Mouse (Mus musculus) G1E (cell line): ENCODE results near the gene Pik3r2. TPM values are rescaled to one million over a fixed set of nuclear protein-coding genes. Genes with fewer than 3 reads are reported as not detected.
A peak's percentile ranks its signal among the peaks of the same experiment; 100 is the strongest.

ENCODE experiments used
- ATAC-seq: 2 replicates; pipeline ENCODE4 v1.8.0; 2016; ENCODE audit warnings: mild to moderate bottlenecking; ENCODE audit not compliant: insufficient number of reproducible peaks, poor library complexity, low FRiP score, severe bottlenecking; ENCODE audit errors: extremely low read depth
- DNase-seq: peaks from one replicate; pipeline ENCODE4 v3.0.0; 2012; ENCODE audit warnings: low spot score
- H3K27me3 ChIP-seq: 2 replicates; pipeline ENCODE4 v1.6.1; 2012; ENCODE audit warnings: mild to moderate bottlenecking, low read length, inconsistent platforms; ENCODE audit not compliant: insufficient read depth
- H3K36me3 ChIP-seq: replicated peaks from 2 replicates; pipeline ENCODE3; 2012; ENCODE audit warnings: mild to moderate bottlenecking, inconsistent platforms
- H3K4me1 ChIP-seq: 2 replicates; pipeline ENCODE4 v1.6.1; 2012; ENCODE audit warnings: low read depth, low read length, inconsistent platforms, mixed read lengths; ENCODE audit not compliant: insufficient read depth
- H3K4me3 ChIP-seq: 2 replicates; pipeline ENCODE4 v1.5.1; 2012; ENCODE audit warnings: low read depth, mild to moderate bottlenecking, inconsistent platforms, low read length, moderate library complexity, mixed read lengths
- H3K9me3 ChIP-seq: replicated peaks from 2 replicates; pipeline ENCODE4 v1.6.1; 2012; ENCODE audit warnings: inconsistent platforms
- CTCF ChIP-seq: IDR thresholded peaks from 2 replicates; pipeline ENCODE4 v1.5.1; 2012; ENCODE audit warnings: low read depth, low read length, inconsistent platforms, mixed read lengths
- GATA1 ChIP-seq: IDR thresholded peaks from 2 replicates; pipeline ENCODE4 v1.6.1; 2012; ENCODE audit warnings: borderline replicate concordance, low read length, inconsistent platforms, mixed read lengths
- GATA2 ChIP-seq: IDR thresholded peaks from 2 replicates; pipeline ENCODE4 v1.6.1; 2012; ENCODE audit warnings: low read depth, low read length, inconsistent platforms, borderline replicate concordance
- POLR2AphosphoS5 ChIP-seq: IDR thresholded peaks from 2 replicates; pipeline ENCODE4 v1.6.1; 2012; ENCODE audit warnings: low read depth, low read length, inconsistent platforms; ENCODE audit not compliant: insufficient replicate concordance
- TAL1 ChIP-seq: conservative IDR thresholded peaks from 2 replicates; pipeline ENCODE4 v1.6.1; 2012; ENCODE audit warnings: low read depth, low read length, inconsistent platforms, mixed read lengths
- polyA plus RNA-seq: library from polyadenylated mRNA; stranded (reverse); fragments of >175 nt; gene quantifications from 2 replicates; pipeline ENCODE4 v1.2.3, GENCODE M21; 2012
- total RNA-seq, 2 experiments: library from RNA; stranded (forward) in 1 of 2; stranded (reverse) in 1 of 2; fragments of 200-1000 nt in 1 of 2; fragments of >200 nt in 1 of 2; fragmentation: Nextera tagmentation in 1 of 2; gene quantifications; 2 replicates each; pipeline ENCODE4 v1.2.3; 2014 to 2017

Pik3r2 gene
- total and polyA plus RNA-seq, 3 experiments: 7.1 to 55.0 (median 13.3) TPM

- Histone ChIP-seq H3K4me3 (no peak within 1 kb of the TSS), H3K4me1 (peaks cover 15% of the 10 kb centered on the region), H3K27me3 (peaks cover 52% of the 10 kb centered on the region), H3K9me3 (no peaks in the 10 kb centered on the region), H3K36me3 (no peaks in the 10 kb centered on the region)
- DNase-seq (no peak), ATAC-seq (no peak)
- TF ChIP-seq TAL1 (no peak), POLR2AphosphoS5 (no peak), GATA2 (no peak), CTCF (no peak), GATA1 (no peak)
Measured at GRCm38 (mm10) chr8:70723486-70724210, 52.9 kb downstream of the Pik3r2 start, which contains the start of gene Pde4c. TSS of gene Pde4c (plus strand) at chr8:70723720.

GRCm38 (mm10) chr8:70721601-70722000 lies 54.9 kb downstream of the Pik3r2 start:
- Histone ChIP-seq H3K4me3 (no peak overlapping the region), H3K27me3 (peaks cover 50% of the 10 kb centered on the region), H3K4me1 (peaks cover 23% of the 10 kb centered on the region), H3K9me3 (no peaks in the 10 kb centered on the region), H3K36me3 (no peaks in the 10 kb centered on the region)
- no peak for DNase-seq
- no peak for ATAC-seq
- TF ChIP-seq GATA2 (no peak), GATA1 (no peak), CTCF (no peak), POLR2AphosphoS5 (no peak), TAL1 (no peak)

- Histone ChIP-seq H3K27me3 (peaks cover 46% of the 10 kb centered on the region), H3K4me3 (no peak overlapping the region), H3K4me1 (peaks cover 23% of the 10 kb centered on the region), H3K9me3 (no peaks in the 10 kb centered on the region), H3K36me3 (no peaks in the 10 kb centered on the region)
- ATAC-seq (no peak), DNase-seq (peak; percentile 38)
- TF ChIP-seq TAL1 (no peak), CTCF (peak; percentile 54)
Measured at GRCm38 (mm10) chr8:70720739-70721138, 55.8 kb downstream of the Pik3r2 start.

GRCm38 (mm10) chr8:70719796-70720270 lies 56.7 kb downstream of the Pik3r2 start:
- DNase-seq (no peak), ATAC-seq (no peak)
- TF ChIP-seq GATA1 (no peak), CTCF (no peak), POLR2AphosphoS5 (no peak), TAL1 (no peak), GATA2 (no peak)
- Histone ChIP-seq H3K4me1 (peaks cover 23% of the 10 kb centered on the region), H3K36me3 (no peaks in the 10 kb centered on the region), H3K4me3 (no peak overlapping the region), H3K9me3 (no peaks in the 10 kb centered on the region), H3K27me3 (peaks cover 47% of the 10 kb centered on the region)

- H3K27me3 ChIP-seq: peaks cover 48% of the 10 kb centered on the region
- no peak; the same call in 1 of the 2 replicates for ATAC-seq
- peak; percentile 48 for DNase-seq
- TF ChIP-seq GATA2 (no peak), CTCF (peak; percentile 93), TAL1 (no peak)
- H3K4me1 ChIP-seq: peaks cover 18% of the 10 kb centered on the region
- peak within 1 kb of the TSS; percentile 59; the same call in 1 of the 2 replicates for H3K4me3 ChIP-seq
- no peaks in the 10 kb centered on the region for H3K9me3 ChIP-seq
- no peaks in the 10 kb centered on the region for H3K36me3 ChIP-seq
Measured at GRCm38 (mm10) chr8:70718297-70718696, 58.2 kb downstream of the Pik3r2 start, which contains the start of gene Gm3336. TSS of gene Gm3336 (plus strand) at chr8:70718543.

Other genes with a start within 250 kb of the Pik3r2 start
Only the 20 nearest of the 23 such genes appear.
- 22.9 and 24.4 TPM in 2 replicates for gene Isyna1, start 182.3 kb downstream of the Pik3r2 start, total RNA-seq (2014; fragmentation: Nextera tagmentation)
- 35.8 and 36.8 TPM in 2 replicates for gene Isyna1, start 182.3 kb downstream of the Pik3r2 start, total RNA-seq (2017)
- gene Isyna1, start 182.3 kb downstream of the Pik3r2 start, polyA plus RNA-seq: 141 and 157 TPM in 2 replicates
- 21.7 and 31.0 TPM in 2 replicates for gene Ssbp4, start 167.8 kb downstream of the Pik3r2 start, total RNA-seq (2014; fragmentation: Nextera tagmentation)
- 51.7 and 114 TPM in 2 replicates for gene Ssbp4, start 167.8 kb downstream of the Pik3r2 start, total RNA-seq (2017)
- gene Ssbp4, start 167.8 kb downstream of the Pik3r2 start, polyA plus RNA-seq: 606 and 1,025 TPM in 2 replicates
- 1.3 and 2.6 TPM in 2 replicates for gene Lrrc25, start 160.6 kb downstream of the Pik3r2 start, total RNA-seq (2014; fragmentation: Nextera tagmentation)
- gene Lrrc25, start 160.6 kb downstream of the Pik3r2 start, total RNA-seq (2017): 1.2 and 1.6 TPM in 2 replicates
- gene Lrrc25, start 160.6 kb downstream of the Pik3r2 start, polyA plus RNA-seq: 1.6 and 1.7 TPM in 2 replicates
- gene Gdf15, start 144.3 kb downstream of the Pik3r2 start, total RNA-seq (2014; fragmentation: Nextera tagmentation): not detected in 2 replicates
- not detected in 2 replicates for gene Gdf15, start 144.3 kb downstream of the Pik3r2 start, total RNA-seq (2017)
- gene Gdf15, start 144.3 kb downstream of the Pik3r2 start, polyA plus RNA-seq: 0.03 and 0.06 TPM in 2 replicates
- 16.6 and 23.1 TPM in 2 replicates for gene Pgpep1, start 116.3 kb downstream of the Pik3r2 start, total RNA-seq (2014; fragmentation: Nextera tagmentation)
- gene Pgpep1, start 116.3 kb downstream of the Pik3r2 start, total RNA-seq (2017): 9.4 and 9.5 TPM in 2 replicates
- gene Pgpep1, start 116.3 kb downstream of the Pik3r2 start, polyA plus RNA-seq: 3.1 and 3.3 TPM in 2 replicates
- gene Lsm4, start 103.5 kb downstream of the Pik3r2 start, total RNA-seq (2014; fragmentation: Nextera tagmentation): 94.1 and 95.7 TPM in 2 replicates
- gene Lsm4, start 103.5 kb downstream of the Pik3r2 start, total RNA-seq (2017): 151 and 174 TPM in 2 replicates
- 889 and 1,166 TPM in 2 replicates for gene Lsm4, start 103.5 kb downstream of the Pik3r2 start, polyA plus RNA-seq
- 60.3 and 72.4 TPM in 2 replicates for gene Jund, start 77.8 kb downstream of the Pik3r2 start, total RNA-seq (2014; fragmentation: Nextera tagmentation)
- 40.2 and 75.5 TPM in 2 replicates for gene Jund, start 77.8 kb downstream of the Pik3r2 start, total RNA-seq (2017)
- 183 and 252 TPM in 2 replicates for gene Jund, start 77.8 kb downstream of the Pik3r2 start, polyA plus RNA-seq
- gene Iqcn, start 73.3 kb downstream of the Pik3r2 start, total RNA-seq (2014; fragmentation: Nextera tagmentation): not detected in 2 replicates
- 0.05 and 0.06 TPM in 2 replicates for gene Iqcn, start 73.3 kb downstream of the Pik3r2 start, total RNA-seq (2017)
- 0.02 TPM in 1 of 2 replicates, not detected in the other for gene Iqcn, start 73.3 kb downstream of the Pik3r2 start, polyA plus RNA-seq
- gene Gm3336, start 58.2 kb downstream of the Pik3r2 start, total RNA-seq (2014; fragmentation: Nextera tagmentation): 1.6 and 3.7 TPM in 2 replicates
- 0.93 and 2.8 TPM in 2 replicates for gene Gm3336, start 58.2 kb downstream of the Pik3r2 start, total RNA-seq (2017)
- gene Gm3336, start 58.2 kb downstream of the Pik3r2 start, polyA plus RNA-seq: 0.66 and 0.68 TPM in 2 replicates
- gene Pde4c, start 53.0 kb downstream of the Pik3r2 start, total RNA-seq (2014; fragmentation: Nextera tagmentation): 0.83 TPM in 1 of 2 replicates, not detected in the other
- 0.22 TPM in 1 of 2 replicates, not detected in the other for gene Pde4c, start 53.0 kb downstream of the Pik3r2 start, total RNA-seq (2017)
- gene Pde4c, start 53.0 kb downstream of the Pik3r2 start, polyA plus RNA-seq: 0.41 and 0.95 TPM in 2 replicates
- gene Rab3a, start 22.0 kb downstream of the Pik3r2 start, total RNA-seq (2014; fragmentation: Nextera tagmentation): 11.2 and 11.4 TPM in 2 replicates
- gene Rab3a, start 22.0 kb downstream of the Pik3r2 start, total RNA-seq (2017): 4.6 and 7.0 TPM in 2 replicates
- gene Rab3a, start 22.0 kb downstream of the Pik3r2 start, polyA plus RNA-seq: 10.8 and 15.4 TPM in 2 replicates
- gene Mpv17l2, start 15.8 kb downstream of the Pik3r2 start, total RNA-seq (2014; fragmentation: Nextera tagmentation): 63.1 and 67.1 TPM in 2 replicates
- 13.5 and 13.9 TPM in 2 replicates for gene Mpv17l2, start 15.8 kb downstream of the Pik3r2 start, total RNA-seq (2017)
- gene Mpv17l2, start 15.8 kb downstream of the Pik3r2 start, polyA plus RNA-seq: 89.1 and 101 TPM in 2 replicates
- gene Mast3, start 28.3 kb upstream of the Pik3r2 start, total RNA-seq (2014; fragmentation: Nextera tagmentation): 79.8 and 104 TPM in 2 replicates
- gene Mast3, start 28.3 kb upstream of the Pik3r2 start, total RNA-seq (2017): 15.7 and 18.9 TPM in 2 replicates
- 323 and 357 TPM in 2 replicates for gene Mast3, start 28.3 kb upstream of the Pik3r2 start, polyA plus RNA-seq
- gene Il12rb1, start 31.7 kb upstream of the Pik3r2 start, total RNA-seq (2014; fragmentation: Nextera tagmentation): 1.9 and 2.7 TPM in 2 replicates
- gene Il12rb1, start 31.7 kb upstream of the Pik3r2 start, total RNA-seq (2017): 2.3 and 3.1 TPM in 2 replicates
- gene Il12rb1, start 31.7 kb upstream of the Pik3r2 start, polyA plus RNA-seq: 4.6 and 5.6 TPM in 2 replicates
- gene Arrdc2, start 63.0 kb upstream of the Pik3r2 start, total RNA-seq (2014; fragmentation: Nextera tagmentation): 7.4 and 19.6 TPM in 2 replicates
- 12.3 and 15.0 TPM in 2 replicates for gene Arrdc2, start 63.0 kb upstream of the Pik3r2 start, total RNA-seq (2017)
- gene Arrdc2, start 63.0 kb upstream of the Pik3r2 start, polyA plus RNA-seq: 78.9 and 92.7 TPM in 2 replicates
- not detected in 2 replicates for gene Kcnn1, start 86.5 kb upstream of the Pik3r2 start, total RNA-seq (2014; fragmentation: Nextera tagmentation)
- gene Kcnn1, start 86.5 kb upstream of the Pik3r2 start, total RNA-seq (2017): 0.12 and 0.22 TPM in 2 replicates
- 0.02 and 0.03 TPM in 2 replicates for gene Kcnn1, start 86.5 kb upstream of the Pik3r2 start, polyA plus RNA-seq
- gene Ccdc124, start 97.2 kb upstream of the Pik3r2 start, total RNA-seq (2014; fragmentation: Nextera tagmentation): 17.0 and 18.9 TPM in 2 replicates
- 16.1 and 16.7 TPM in 2 replicates for gene Ccdc124, start 97.2 kb upstream of the Pik3r2 start, total RNA-seq (2017)
- gene Ccdc124, start 97.2 kb upstream of the Pik3r2 start, polyA plus RNA-seq: 171 and 172 TPM in 2 replicates
- gene Slc5a5, start 116.0 kb upstream of the Pik3r2 start, total RNA-seq (2014; fragmentation: Nextera tagmentation): not detected in 2 replicates
- gene Slc5a5, start 116.0 kb upstream of the Pik3r2 start, total RNA-seq (2017): 0.06 TPM in 1 of 2 replicates, not detected in the other
- gene Slc5a5, start 116.0 kb upstream of the Pik3r2 start, polyA plus RNA-seq: 0.26 and 0.28 TPM in 2 replicates
- gene Rpl18a, start 120.7 kb upstream of the Pik3r2 start, total RNA-seq (2014; fragmentation: Nextera tagmentation): 12,197 and 12,967 TPM in 2 replicates
- 1,575 and 1,810 TPM in 2 replicates for gene Rpl18a, start 120.7 kb upstream of the Pik3r2 start, total RNA-seq (2017)
- 3,365 and 5,482 TPM in 2 replicates for gene Rpl18a, start 120.7 kb upstream of the Pik3r2 start, polyA plus RNA-seq
- 26.3 and 29.6 TPM in 2 replicates for gene Map1s, start 129.2 kb upstream of the Pik3r2 start, total RNA-seq (2014; fragmentation: Nextera tagmentation)
- 8.7 and 9.5 TPM in 2 replicates for gene Map1s, start 129.2 kb upstream of the Pik3r2 start, total RNA-seq (2017)
- gene Map1s, start 129.2 kb upstream of the Pik3r2 start, polyA plus RNA-seq: 135 and 147 TPM in 2 replicates